Comparison of ENCODE assay signal across 7 mouse cellular contexts in genomic region chr9:71126205-71126604, GRCm38 (mm10). TPM values are rescaled to one million over a fixed set of nuclear protein-coding genes. Genes with fewer than 3 reads are reported as not detected.
DNase-seq lines count a peak whose midpoint lies in the region; ATAC-seq and TF ChIP-seq lines count a peak whose summit lies in the region.

No protein-coding gene starts in this region.

- peak; percentile 63 for TF ChIP-seq CTCF in liver, postnatal 0 days (IDR thresholded peaks at IDR 0.05; ENCODE audit: low read depth)
- peak; percentile 74 for TF ChIP-seq CTCF in Patski (IDR thresholded peaks at IDR 0.05)
- peak; percentile 79 for TF ChIP-seq CTCF in layer of hippocampus, adult 2 months (conservative IDR thresholded peaks at IDR 0.05)

- no peak for ATAC-seq in liver, postnatal 0 days
- ATAC-seq in Patski, result no peak

- CTCF ChIA-PET in Patski (lab: Charles Lee), result interaction anchor here (1.1 to 7.9 kb wide), 9 partner anchors 12 to 80 kb away, joined by 3 to 66 read pairs (median 5); no protein-coding TSS in a partner anchor

- H3K4me1 ChIP-seq in liver, postnatal 0 days (ENCODE audit: insufficient read depth), result no peaks in the 10 kb centered on the region

- no peaks in the 10 kb centered on the region for H3K9me3 ChIP-seq in liver, postnatal 0 days (ENCODE audit: low read length)

- H3K4me2 ChIP-seq in liver, postnatal 0 days (ENCODE audit: low read depth, low read length), result no peak overlapping the region

- H3K4me3 ChIP-seq in liver, postnatal 0 days (ENCODE audit: low read depth, low read length), result no peak overlapping the region
- no peak overlapping the region for H3K4me3 ChIP-seq in layer of hippocampus, adult 2 months

- WGBS in liver, postnatal 0 days (ENCODE audit: insufficient replicate concordance), result 40% methylated on average over 2 of the region's 2 CpGs

- no peak overlapping the region for H3K27ac ChIP-seq in liver, postnatal 0 days (ENCODE audit: low read depth)
- no peak overlapping the region for H3K27ac ChIP-seq in layer of hippocampus, adult 2 months

- POLR2A ChIA-PET in Patski (lab: Charles Lee), result no interaction called here

- no peak for DNase-seq in liver, postnatal 0 days
- DNase-seq in liver (no peak), Patski (ENCODE audit: low read depth, low spot score) (peak; percentile 4)
- DNase-seq in cerebellum, adult 18-20 months, result peak; percentile 30 to 43
- peak; percentile 37 to 53 for DNase-seq in layer of hippocampus, adult 2 months (ENCODE audit: low spot score in 2 of 2)
- peak; percentile 26 for DNase-seq in right cerebral cortex, postnatal 14 days
- DNase-seq in neural tube, embryonic 10.5 days (ENCODE audit: extremely low spot score, low spot score), result no peak

- TF ChIP-seq EP300 in liver, postnatal 0 days (IDR thresholded peaks at IDR 0.05; ENCODE audit: low read depth), result no peak

- in situ Hi-C loops in Patski (cut with MboI; ENCODE audit: low pct_unique_long_range_greater_than_20kb), result loop anchor here (10.0 kb wide), 1 partner anchor 329 kb away; no protein-coding TSS in a partner anchor

- H3K27me3 ChIP-seq in liver, postnatal 0 days (ENCODE audit: insufficient read depth, low read length), result no peaks in the 10 kb centered on the region
- H3K27me3 ChIP-seq in Patski, result peaks cover 2% of the 10 kb centered on the region

- H3K9ac ChIP-seq in liver, postnatal 0 days (replicated peaks), result no peak overlapping the region

- peaks cover 20% of the 10 kb centered on the region for H3K36me3 ChIP-seq in liver, postnatal 0 days (replicated peaks; ENCODE audit: insufficient read depth, low read length)

RNA-seq across cellular contexts. Expression of gene Aqp9, which starts 42.3 kb away (rescaled TPM):
- 70.9 and 75.4 TPM in 2 replicates for polyA plus RNA-seq in liver, postnatal 0 days (2015; fragmentation: Nextera tagmentation; extraction: Ambion mirVana)
- polyA plus RNA-seq in Patski (2021), result 0.30 TPM
- 1 to 10 TPM; 1.5 to 3.5 TPM for total RNA-seq in layer of hippocampus, adult 2 months (2021)

Comparison
In these comparisons a context has a peak if more than half of its experiments do, and no peak if none do; other contexts are left out.
1. DNase-seq: peak in Patski (single experiment), cerebellum, adult 18-20 months (2 of 2), layer of hippocampus, adult 2 months (2 of 2) and right cerebral cortex, postnatal 14 days (single experiment); none in liver, postnatal 0 days (single experiment), liver (single experiment) and neural tube, embryonic 10.5 days (single experiment).
2. RNA of gene Aqp9, which starts 42.3 kb away (polyA plus RNA-seq): 70.9 to 75.4 TPM in liver, postnatal 0 days; 0.30 TPM in Patski (single experiment); every median in the first group is over 10 times any median in the second.
3. Peak in every context shown above with its lines, with median percentiles within 50 percentile points of each other: CTCF ChIP-seq.